Mouse (Mus musculus) megakaryocyte, adult 5-6 weeks (primary cell): ENCODE measurements around the gene Fam78b. TPM values are rescaled to one million over a fixed set of nuclear protein-coding genes. Genes with fewer than 3 reads are reported as not detected.
A peak's percentile ranks its signal among the peaks of the same experiment; 100 is the strongest.

Experiments used
- ATAC-seq: 2 replicates; pipeline ENCODE4 v1.8.0; 2016; ENCODE audit warnings: mild to moderate bottlenecking, inconsistent platforms; ENCODE audit not compliant: poor library complexity, severe bottlenecking
- total RNA-seq, 2 experiments: library from RNA; stranded (forward) in 1 of 2; stranded (reverse) in 1 of 2; fragments of 153-499, 151-499 nt in 1 of 2; fragments of 221-1000, 200-1000 nt in 1 of 2; gene quantifications; 2 replicates each; pipeline versions ENCODE4 v1.2.3 to v1.2.4; 2015 to 2017

The Fam78b gene
- total RNA-seq (2015) (4.0 and 4.6 TPM in 2 replicates), total RNA-seq (2017) (2.0 and 2.6 TPM in 2 replicates)

DNA sequence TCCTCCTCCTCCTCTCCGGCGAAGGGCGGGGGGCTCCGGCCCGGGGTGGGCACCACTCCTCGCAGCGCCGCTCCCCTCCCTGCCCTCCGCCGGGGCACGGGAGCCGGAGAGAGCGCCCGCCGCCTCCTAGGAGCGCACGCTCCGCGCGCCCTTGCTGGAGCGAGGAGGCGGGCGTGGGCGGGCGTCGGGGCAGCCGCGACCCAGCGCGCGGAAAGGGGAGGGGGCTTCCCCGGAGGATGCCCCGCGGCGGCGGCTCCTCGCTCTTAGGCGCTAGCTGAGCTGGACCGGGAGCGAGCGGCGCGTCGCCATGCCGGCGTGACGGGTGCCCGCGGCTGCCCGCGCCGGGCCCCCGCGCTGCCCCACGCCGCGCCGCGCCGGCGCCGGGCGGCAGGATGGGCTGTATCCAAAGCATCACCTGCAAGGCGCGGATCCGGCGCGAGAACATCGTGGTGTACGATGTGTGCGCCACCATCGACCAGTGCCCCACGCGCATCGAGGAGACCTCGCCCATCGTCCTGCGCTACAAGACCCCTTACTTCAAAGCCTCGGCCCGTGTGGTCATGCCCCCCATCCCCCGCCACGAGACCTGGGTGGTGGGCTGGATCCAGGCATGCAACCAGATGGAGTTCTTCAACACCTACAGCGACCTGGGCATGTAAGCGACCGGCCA is at the start of gene Fam78b:
Gene Fam78b (plus strand): TSS at position 244 of the 670 bp plus-strand sequence.
- ATAC-seq, result no peak

DNA sequence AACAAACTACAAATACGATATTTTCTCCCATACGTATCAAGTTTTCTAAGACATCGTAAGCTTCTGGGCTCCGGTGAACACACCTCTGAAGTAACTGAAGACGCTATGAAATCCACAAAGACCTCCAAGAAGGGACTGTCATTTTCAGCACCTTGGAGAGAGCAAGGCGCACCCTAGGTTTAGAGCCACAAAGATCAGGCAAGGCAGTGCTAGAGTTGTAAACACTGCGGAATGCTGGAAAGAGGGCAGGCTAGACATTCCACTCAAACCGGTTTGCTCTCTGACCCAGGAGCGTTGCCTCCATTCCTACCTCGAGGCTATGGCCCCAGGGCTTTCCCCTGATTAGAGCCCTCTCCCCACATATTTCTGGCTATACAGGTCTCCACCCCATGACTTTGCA is 36.7 kb upstream of the Fam78b start:
- ATAC-seq, result no peak

DNA sequence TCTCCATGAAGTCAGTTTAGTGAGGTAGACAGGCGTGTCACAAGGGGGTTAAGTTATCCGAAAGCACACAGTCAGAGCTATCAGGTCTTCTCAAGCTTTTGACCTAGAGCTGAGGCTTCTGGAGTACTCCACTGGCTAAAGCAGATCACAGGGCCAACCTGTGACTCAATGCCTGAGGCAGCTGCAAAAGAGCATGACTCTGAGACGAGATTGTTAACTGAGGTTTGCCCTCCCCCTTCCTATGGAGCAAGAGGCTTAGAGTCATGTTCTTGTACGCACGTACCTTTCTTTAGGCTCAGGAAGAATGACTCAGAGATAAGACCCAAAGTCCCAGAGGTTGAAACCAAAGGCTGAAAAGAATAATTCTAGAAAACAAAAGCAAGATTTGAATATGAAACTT is 32.9 kb upstream of the Fam78b start:
- ATAC-seq, result no peak

DNA sequence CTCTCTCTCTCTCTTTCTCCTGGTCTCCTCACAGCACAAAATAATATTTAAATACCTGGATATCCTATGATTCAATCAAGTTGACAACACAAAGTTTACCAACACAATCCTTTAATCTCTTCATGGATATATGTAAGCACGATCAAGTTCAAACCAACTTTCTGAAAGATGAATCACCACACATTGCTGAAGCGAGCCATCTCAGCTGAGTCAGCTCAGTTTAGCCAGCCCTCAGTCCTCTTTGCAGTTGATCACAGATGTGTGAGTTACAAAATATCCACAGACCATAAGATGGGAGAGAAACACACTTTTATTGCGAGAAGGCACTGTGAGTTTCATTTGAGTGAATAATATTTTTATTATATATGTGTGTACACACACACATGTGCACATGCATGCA is 27.5 kb upstream of the Fam78b start:
- ATAC-seq, result no peak

DNA sequence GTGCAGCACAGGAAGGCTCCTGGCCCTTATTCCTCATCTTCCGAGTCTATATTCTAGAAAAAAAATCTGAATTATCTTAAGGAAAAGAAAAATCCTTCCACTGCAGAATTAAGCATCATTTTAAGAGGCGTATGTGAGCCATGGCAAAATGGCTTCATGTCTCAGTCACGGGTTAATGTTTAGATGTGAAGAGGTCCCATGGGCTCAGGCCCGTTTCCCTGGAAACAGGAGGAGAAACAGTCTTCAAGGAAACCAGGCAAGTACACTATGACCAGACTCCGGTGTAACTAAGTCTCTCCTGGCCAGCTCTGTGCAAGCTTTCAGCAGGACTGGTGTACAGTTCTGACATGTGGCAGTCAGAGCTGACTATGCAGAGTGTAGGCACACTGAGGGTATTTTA is 22.6 kb upstream of the Fam78b start:
- no peak for ATAC-seq

DNA sequence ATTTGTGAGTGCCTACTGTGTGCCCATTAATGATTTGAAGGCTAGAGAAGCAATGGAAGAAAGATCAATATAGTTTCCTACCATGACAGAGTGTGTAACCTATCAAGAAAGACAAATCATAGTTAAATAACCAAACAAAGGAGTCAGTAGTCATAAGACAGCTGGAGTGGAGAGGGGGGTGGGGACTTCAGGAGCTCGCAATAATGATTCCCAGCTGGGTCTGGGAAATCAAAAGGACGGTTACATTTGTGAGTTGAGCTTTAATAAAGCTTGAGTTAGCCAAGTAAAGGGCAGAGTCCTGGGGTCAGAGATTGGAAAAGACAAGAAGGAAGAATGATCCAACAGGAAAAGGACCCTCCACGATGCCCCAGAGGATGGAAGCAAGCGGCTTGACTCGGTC is 7.0 kb upstream of the Fam78b start:
- no peak for ATAC-seq

DNA sequence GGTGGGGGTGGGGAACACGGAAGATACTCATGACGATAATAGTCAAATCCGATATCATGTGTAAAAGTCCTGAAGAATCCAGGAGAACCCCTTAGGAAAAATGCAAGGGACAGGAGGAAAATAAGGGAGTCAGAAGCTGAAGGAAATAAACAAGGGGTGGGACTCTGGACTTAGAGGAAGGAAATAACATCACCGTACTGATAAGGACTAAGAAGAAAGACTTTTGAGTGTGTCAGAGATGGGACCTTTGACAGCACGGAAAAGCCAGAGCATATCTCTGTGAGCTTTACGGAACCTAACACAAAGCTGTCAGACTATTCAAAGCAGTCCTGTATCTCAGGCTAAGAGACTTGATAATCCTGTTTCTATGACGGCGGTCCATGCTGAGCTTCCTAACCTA is 5.0 kb upstream of the Fam78b start:
- no peak for ATAC-seq

DNA sequence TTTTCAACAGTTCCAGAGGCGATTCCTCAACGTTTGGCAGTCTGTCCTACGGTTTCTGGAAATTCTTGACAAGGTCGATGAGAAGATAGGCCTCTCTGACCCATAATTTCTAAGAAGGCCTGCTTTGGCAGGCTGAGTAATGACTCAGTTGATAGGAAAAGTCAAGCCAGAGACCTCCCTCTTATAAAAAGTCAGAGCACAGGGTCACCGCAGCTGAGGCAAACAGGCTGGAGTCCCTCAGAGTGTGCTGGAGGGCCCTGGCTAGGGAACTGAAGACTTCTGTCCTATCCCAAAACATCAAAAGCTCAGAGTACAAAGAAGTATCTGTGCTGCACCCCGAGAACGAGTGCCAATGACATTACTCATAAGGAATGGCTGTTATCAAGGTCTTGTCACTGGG is 4.4 kb upstream of the Fam78b start:
- no peak for ATAC-seq

DNA sequence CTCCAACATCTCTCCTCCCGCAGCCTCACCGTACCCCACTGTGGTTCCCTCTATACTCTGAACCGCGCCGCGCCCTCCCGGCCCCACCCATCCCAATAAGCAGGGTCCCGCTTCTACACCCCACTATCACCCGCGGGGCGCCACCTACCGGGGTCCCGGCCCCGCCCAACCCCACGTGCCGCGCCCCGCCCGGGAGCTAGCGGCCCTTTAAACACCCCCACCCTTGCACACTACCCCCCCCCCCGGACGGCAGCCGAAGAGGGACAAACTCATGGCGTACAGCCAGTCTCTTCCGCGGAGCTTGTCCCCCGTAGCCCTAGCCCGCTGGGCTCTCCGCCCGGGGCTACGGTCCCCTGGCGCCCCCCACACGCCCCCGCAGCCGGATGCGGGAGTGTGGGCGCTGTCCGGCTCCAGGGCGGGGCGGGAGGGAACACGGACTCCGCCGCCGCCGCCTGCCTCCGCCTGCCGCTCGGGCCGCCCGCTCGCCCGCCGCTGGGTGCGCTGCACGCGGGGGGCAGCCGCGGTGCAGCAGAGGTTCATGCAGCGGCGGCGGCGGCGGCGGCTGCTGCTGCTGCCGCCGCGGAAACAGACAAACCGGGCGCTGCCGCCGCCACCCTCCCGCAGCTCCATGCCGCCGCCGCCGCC is 566 bp upstream of the Fam78b start:
- ATAC-seq, result peak; percentile 31

DNA sequence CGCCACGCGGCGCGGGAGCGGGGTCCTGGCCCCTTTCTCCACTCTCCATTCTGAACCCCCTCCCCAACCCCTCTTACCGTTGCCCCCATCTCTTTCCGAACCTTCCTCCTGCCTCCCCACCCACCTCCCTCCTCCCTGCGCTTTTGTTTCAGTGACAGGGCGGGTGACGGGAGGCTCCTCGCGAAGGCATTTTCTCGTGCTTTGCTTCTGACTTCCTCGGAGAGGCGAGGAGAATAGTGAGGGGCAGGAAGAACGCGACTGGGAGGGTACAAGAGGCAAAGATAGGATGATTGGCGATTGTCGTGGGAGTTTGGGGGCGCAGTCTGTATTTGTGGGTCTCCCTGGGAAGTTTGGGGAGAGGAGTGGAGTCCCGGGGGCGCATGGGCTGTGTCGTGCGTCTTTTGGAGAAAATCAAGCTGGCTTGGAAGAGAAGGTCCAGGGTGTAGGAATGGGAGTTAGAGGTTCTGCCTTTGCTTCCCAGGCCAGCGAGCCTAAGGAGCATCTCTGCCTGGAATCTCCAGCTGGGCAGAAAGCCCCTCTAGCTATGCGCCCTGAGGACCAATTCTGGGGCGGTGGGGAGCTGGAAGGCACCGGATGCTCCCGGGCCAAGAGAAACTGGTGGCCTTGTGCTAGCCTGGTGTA is 748 bp downstream of the Fam78b start:
- ATAC-seq, result no peak

DNA sequence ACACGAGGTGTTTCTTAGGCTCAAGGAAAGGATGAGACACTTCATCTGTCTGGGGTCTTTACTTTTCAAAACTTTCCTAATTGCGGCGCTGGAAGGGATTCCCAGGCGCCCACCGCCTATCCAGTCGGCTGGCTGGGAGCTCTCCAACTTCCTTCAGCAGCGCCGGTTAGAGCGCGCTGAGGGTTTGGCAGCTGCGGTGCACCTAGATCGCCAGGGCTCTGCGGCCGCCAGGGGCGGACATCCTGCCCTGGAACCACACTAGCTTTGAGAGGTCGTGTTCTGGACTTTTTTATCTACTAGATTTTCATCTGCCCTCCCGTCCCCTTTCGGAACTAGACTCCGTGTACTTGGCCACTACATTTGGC is 1.3 kb downstream of the Fam78b start:
- ATAC-seq, result peak; percentile 49

DNA sequence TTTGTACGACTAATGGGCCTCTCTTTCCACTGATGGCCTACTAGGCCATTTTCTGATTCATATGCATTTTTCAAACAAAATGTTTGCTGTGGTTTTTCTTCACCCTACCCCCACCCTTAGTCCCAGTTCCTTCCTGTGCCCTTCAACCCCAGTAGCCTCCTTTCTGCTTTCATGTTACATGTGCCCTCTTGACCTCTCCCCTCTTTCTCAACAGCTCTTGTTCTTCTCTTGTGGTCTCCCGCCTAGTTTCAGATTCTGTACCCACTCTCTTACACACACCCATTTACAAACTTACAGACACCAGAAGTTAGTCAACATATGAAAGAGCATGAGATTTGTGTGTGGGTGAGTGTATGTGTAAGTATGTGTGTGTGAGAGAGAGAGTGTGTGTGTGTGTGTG is 3.4 kb downstream of the Fam78b start:
- ATAC-seq, result peak; percentile 77

DNA sequence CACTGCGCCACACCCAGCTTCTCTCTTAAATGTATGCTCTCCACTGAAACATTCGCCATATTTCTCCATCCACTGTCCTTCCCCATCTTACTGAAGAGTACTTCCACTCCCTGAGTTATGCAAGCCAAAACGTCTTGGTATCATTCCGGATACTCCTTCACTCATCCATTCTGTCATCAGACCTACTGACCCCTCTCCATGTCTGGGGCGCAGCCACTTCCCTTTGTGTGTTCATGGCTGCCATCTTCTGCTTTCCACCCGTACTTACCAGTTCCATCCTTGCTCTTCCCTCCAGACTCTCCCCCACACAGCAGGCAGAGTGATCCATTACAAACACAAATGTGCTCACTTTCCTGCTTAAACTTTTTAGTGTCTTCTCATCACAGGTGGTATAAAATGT is 6.1 kb downstream of the Fam78b start:
- ATAC-seq, result peak; percentile 79

DNA sequence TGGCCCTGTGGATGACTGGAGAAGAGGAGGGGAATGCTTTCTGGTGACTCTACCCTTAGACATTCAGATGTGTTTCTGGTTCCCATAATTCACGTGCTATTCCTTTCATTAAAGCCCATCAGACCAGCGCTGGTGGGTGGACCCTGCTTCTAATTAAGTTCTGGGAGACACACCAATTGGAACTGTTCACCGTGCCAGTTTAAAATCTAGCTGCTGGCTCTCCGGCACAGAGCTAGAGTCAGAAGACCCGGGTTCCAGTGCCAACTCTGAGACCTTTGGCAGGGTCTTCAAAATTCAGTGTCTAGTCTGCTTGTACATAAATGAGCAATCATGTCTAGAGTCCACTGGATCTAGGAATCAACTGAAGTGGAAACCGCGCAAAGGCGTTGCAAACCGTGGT is 9.0 kb downstream of the Fam78b start:
- no peak for ATAC-seq

DNA sequence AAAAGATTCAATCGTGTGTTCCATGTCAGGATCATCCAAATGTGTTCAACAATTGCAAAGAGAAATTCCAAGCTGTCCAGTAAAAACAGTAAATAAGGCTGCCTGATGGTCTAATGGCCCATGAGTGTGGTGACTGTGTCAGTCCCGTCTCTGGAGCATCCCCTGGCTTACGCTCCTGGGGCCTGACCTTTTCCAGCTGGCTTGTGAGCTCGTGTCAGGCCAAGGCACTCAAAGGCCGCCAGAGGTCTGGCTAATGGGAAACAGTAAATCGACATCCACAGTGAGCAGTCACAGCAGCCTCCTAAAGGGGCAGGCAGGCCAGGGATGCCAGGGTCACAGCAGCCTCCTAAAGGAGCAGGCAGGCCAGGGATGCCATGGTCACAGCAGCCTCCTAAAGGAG is 10.1 kb downstream of the Fam78b start:
- no peak for ATAC-seq

DNA sequence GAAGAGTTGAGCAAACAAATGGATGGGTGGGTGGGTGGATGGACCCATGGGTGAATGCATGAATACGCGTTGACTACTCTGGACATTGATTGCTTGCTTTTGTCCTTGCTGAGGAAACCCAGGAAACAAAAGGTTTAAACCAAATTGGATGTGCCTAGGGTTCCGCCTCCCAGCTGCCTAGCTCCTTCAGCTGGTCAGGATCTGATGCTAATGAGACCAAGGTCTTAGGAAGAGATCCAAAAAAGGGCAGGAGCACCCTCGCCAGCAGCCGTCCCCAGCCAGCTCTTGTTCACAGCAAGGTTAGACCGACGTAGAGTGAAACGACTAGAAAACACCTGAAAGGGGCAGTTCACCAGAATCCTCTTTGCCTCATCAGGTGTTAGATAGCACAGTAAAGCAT is 11.4 kb downstream of the Fam78b start:
- no peak for ATAC-seq

DNA sequence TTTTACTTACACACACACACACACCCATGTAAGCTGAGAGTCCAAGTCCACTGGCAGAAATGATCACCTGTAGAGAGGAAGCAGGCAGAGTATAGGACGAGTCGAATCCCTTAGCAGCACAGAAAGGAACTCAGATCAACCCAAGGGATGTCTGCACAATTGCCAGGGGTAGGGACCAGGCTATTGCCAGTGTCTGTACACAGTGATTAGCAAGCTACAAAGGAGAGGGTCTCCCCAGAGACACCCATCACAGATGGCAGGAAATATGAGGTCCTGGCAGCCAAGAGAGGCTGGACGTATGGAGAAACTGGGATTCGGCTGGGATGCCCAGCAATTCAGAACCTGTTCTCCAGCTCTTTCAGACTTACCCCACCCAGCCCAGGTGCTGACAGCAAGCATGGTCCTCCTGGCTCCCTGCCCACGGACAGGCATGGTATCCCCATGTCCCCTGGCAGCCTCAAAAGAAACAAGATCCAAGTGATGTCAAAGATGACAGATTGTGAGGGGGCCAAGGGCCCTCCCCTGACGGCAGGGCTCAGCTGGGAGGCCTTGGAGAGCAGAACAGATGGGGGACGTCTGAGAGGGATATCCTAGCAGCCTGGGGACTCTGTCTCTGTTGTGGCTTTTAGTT is 12.1 kb downstream of the Fam78b start:
- ATAC-seq, result no peak

DNA sequence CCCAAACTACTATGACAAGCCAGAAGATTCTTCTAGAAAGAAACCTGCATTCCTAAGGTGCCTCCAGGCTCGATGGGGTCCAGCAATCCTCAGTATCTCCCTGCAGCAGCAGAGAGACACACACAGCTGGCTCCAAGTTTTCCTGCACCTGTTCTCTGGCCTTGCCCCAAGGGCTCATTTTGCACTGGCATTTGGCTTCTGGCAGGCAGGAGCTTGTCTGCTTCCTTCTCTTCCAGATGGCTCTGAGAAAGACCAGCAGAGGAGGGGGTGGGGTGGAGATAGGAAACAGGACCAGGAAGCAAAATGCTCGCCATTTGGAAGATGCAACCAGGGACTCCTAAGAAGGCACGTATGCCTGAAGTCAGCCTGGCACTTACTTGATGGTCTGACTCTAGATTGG is 15.1 kb downstream of the Fam78b start:
- ATAC-seq, result no peak

DNA sequence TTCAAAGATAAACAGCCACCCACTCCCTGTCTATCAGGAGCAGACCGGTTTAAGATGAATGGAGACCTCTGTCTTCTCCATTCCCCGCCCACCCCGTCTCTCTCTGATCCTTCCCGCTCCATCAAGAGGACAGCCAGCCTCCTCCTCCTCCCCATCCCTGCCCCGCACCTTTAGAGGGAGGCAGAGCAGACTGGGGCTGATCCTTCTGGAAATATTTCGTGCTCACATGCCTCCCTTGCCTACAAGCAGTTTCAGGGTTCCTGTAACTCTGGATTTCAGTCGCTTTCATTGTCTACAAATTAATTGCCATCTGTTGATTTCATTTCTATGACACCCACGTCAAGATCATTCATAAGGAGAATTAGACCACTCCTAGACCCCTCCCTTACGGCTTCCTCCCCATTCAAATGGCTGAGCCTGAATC is 20.8 kb downstream of the Fam78b start:
- ATAC-seq, result no peak

DNA sequence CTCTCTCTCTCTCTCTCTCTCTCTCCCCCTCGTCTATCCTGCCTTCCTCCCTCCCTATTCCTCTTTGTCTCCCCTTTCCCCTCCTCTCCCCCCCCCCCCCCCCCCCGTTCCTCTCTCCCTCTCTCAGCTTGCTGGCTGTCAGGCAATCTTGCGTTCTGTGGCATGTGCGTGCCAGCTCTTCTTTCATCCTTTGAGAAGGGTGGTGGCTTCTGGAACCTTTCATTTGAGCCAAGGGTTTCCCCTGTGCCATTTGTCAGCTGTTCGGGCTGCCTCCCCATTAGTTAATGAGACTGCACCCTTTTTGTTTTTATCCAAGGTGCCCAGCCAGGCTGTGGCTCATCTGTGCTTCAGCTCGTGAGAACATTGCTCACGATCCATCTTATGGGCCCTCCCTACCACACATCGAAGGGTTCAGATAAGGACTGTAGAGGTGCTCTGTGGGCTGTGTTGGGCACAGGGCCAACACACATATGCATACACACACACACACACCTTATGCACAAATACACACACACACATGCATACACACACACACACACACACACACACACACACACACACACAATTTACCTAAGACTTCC is 21.4 kb downstream of the Fam78b start:
- ATAC-seq, result no peak

DNA sequence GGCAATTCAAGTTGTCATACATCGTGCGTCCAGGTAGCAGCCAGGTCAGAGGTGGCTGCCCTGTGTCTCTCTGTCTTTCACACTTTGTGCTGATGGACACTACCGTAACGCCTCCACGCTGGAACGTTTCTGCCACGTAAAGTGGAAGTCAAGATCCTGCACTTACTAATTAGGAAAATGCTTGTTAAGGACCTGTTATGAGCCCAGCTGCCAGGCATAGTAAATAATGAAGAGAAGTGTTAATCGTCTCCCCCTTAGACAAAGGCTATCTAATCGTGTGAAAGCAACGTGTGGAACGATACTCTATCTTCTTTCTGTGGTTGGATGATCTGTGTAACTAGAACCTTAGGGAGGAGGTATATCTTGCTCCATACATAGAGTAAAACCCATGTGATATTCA is 22.6 kb downstream of the Fam78b start:
- ATAC-seq, result no peak

DNA sequence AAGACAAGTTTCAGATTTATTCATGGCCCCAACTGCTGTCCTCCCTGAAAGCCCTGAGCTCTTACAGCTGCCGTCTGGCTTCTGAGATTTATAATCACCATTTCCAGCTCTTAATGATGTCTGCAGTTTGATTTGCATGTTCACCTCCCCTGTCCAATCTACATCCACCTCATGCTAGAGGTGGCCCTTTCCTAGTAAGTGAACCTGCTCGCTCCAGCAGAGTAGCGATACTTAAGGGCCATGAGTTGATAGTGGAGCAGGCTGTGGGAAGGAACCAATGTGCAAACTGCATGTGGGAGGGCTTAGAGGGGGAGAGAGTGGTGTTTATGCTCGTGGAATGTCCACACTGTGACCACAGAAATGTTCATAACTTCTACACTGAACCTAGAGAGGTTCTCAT is 23.7 kb downstream of the Fam78b start:
- ATAC-seq, result no peak
